Mouse (Mus musculus) intestine, embryonic 16.5 days (tissue): ENCODE results near the gene Lcn2. TPM values are rescaled to one million over a fixed set of nuclear protein-coding genes. Genes with fewer than 3 reads are reported as not detected.

Experiments used
- ATAC-seq: fragments of 200-750 bp; cut with Nextera tagmentation; 2 replicates; pipeline ENCODE4 v1.8.0; 2017; ENCODE audit warnings: moderate TSS enrichment, moderate library complexity
- H3K27ac ChIP-seq: fragments of 300-500 bp; sonication (generic); 2 replicates; pipeline ENCODE4 v1.5.1; 2014; ENCODE audit warnings: mild to moderate bottlenecking, low read length
- H3K27me3 ChIP-seq: fragments of 300-500 bp; sonication (generic); replicated peaks from 2 replicates; pipeline ENCODE4 v1.6.1; 2014; ENCODE audit warnings: low read length, control low read depth, mixed read lengths; ENCODE audit not compliant: control insufficient read depth, insufficient read depth
- H3K36me3 ChIP-seq: fragments of 300-500 bp; sonication (generic); 2 replicates; pipeline ENCODE4 v1.6.1; 2014; ENCODE audit warnings: low read length, control low read depth; ENCODE audit not compliant: control insufficient read depth, insufficient read depth
- H3K4me1 ChIP-seq: fragments of 300-500 bp; sonication (generic); 2 replicates; pipeline ENCODE4 v1.6.1; 2014; ENCODE audit warnings: low read length, control low read depth, mixed read lengths; ENCODE audit not compliant: control insufficient read depth, insufficient read depth
- H3K4me2 ChIP-seq: fragments of 300-500 bp; sonication (generic); 2 replicates; pipeline ENCODE4 v1.6.1; 2014; ENCODE audit warnings: low read depth, low read length, control low read depth
- H3K4me3 ChIP-seq: fragments of 300-500 bp; sonication (generic); 2 replicates; pipeline ENCODE4 v1.5.1; 2014; ENCODE audit warnings: mild to moderate bottlenecking, low read length
- H3K9ac ChIP-seq: fragments of 300-500 bp; sonication (generic); 2 replicates; pipeline ENCODE4 v1.6.1; 2014; ENCODE audit warnings: low read depth, low read length
- H3K9me3 ChIP-seq: fragments of 300-500 bp; sonication (generic); 2 replicates; pipeline ENCODE4 v1.6.1; 2016; ENCODE audit warnings: low read length, control low read depth; ENCODE audit not compliant: control insufficient read depth
- WGBS: fragments of 180-500 bp; shearing (Covaris S2); extraction: QIAGEN DNeasy Blood & Tissue Kit; methylation state at CpG from one replicate; pipeline ENCODE4 v1.1.7; 2014; 5-methylcytosine and 5-hydroxymethylcytosine counted together
- polyA plus RNA-seq: library from polyadenylated mRNA; unstranded; fragments of >200 nt; fragmentation: Nextera tagmentation; extraction: Ambion mirVana; gene quantifications from 2 replicates; pipeline ENCODE4 v1.2.1, GENCODE M21; 2015

Gene Lcn2
- polyA plus RNA-seq, 1 experiment from 2014 or later = 4.2 TPM

DNA sequence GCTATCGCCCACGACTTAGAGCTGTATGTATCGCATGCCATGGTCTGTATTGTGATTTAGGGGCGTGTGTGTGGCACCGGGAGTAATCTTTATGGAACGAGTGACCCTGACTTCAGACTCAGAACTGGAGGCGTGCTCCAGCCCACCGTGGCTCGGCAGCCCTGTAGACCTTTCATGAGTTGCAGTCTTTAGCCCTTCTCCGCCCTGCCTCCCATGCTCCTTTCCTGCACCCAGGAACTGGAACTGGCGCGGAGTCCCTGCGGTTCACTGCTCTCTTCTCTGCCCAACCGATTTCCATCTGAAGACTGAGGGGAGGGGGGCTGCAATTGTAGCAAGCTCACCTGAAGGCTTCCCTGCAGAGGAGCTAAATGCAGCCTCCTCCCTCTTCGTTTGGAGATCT is 8.6 kb upstream of the Lcn2 start:
- Histone ChIP-seq H3K9me3 (no peaks in the 10 kb centered on the region), H3K36me3 (0 out of 2 replicates have a peak, but pooled peaks cover 3% of the 10 kb centered on the region), H3K27me3 (no peaks in the 10 kb centered on the region), H3K27ac (peak overlapping the region; percentile 95), H3K4me3 (peak overlapping the region; percentile 72), H3K9ac (peak overlapping the region; percentile 80), H3K4me2 (peak overlapping the region; percentile 82), H3K4me1 (peaks cover 16% of the 10 kb centered on the region)
- WGBS = under 1% methylated on average over 15 of the region's 15 CpGs
- no peak for ATAC-seq

GRCm38 (mm10) chr2:32395946-32396621 is 8.0 kb upstream of the Lcn2 start:
- H3K4me3 ChIP-seq = peak overlapping the region; percentile 72
- peak overlapping the region; percentile 80 for H3K9ac ChIP-seq
- H3K27me3 ChIP-seq = no peaks in the 10 kb centered on the region
- H3K4me1 ChIP-seq = peaks cover 16% of the 10 kb centered on the region
- peak overlapping the region; percentile 95 for H3K27ac ChIP-seq
- peak overlapping the region; percentile 82 for H3K4me2 ChIP-seq
- under 1% methylated on average over 59 of the region's 59 CpGs for WGBS
- 0 out of 2 replicates have a peak, but pooled peaks cover 3% of the 10 kb centered on the region for H3K36me3 ChIP-seq
- peak; percentile 95 for ATAC-seq
- no peaks in the 10 kb centered on the region for H3K9me3 ChIP-seq

DNA sequence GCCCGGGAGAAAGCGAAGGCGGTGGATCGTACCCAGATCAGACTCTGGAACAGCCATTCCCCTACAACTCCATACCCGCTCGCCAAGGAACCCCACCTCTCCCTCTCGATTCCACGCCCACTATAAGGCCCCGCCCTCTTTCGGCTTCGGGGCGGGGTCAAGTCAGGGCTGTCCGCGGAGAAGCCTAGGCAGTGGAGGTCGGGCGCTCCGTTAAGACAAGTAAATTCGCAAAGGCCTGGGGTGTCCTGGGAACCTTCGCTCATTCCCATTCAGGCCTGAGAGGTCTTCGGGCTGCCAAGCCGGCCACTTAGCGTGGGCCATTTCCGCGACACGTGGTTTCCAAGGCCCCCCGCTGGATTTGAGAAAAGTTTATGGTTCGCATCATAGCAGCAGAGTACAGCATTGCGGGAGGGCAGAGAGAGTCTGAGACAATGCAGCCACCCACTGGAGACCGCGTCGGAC is 7.5 kb upstream of the Lcn2 start, which contains the start of gene Ptges2:
Ptges2 (plus strand) TSS at position 413 of the 462 bp plus-strand sequence.
- Histone ChIP-seq H3K9ac (peak within 1 kb of the TSS; percentile 80), H3K27me3 (no peaks in the 10 kb centered on the region), H3K4me3 (peak within 1 kb of the TSS; percentile 72), H3K9me3 (no peaks in the 10 kb centered on the region), H3K4me2 (peak within 1 kb of the TSS; percentile 82), H3K36me3 (no peaks in the 10 kb centered on the region), H3K27ac (peak within 1 kb of the TSS; percentile 95), H3K4me1 (peaks cover 16% of the 10 kb centered on the region)
- peak; percentile 86 for ATAC-seq
- WGBS = 0% methylated on average over 31 of the region's 31 CpGs

- peak overlapping the region; percentile 72 for H3K4me3 ChIP-seq
- H3K27ac ChIP-seq = peak overlapping the region; percentile 95
- no peak for ATAC-seq
- no peaks in the 10 kb centered on the region for H3K36me3 ChIP-seq
- H3K27me3 ChIP-seq = no peaks in the 10 kb centered on the region
- H3K4me1 ChIP-seq = peaks cover 11% of the 10 kb centered on the region
- no peaks in the 10 kb centered on the region for H3K9me3 ChIP-seq
- WGBS = 3% methylated on average over 8 of the region's 8 CpGs
- peak overlapping the region; percentile 82 for H3K4me2 ChIP-seq
- peak overlapping the region; percentile 80 for H3K9ac ChIP-seq
Measured at GRCm38 (mm10) chr2:32394973-32395372, 6.9 kb upstream of the Lcn2 start.

DNA sequence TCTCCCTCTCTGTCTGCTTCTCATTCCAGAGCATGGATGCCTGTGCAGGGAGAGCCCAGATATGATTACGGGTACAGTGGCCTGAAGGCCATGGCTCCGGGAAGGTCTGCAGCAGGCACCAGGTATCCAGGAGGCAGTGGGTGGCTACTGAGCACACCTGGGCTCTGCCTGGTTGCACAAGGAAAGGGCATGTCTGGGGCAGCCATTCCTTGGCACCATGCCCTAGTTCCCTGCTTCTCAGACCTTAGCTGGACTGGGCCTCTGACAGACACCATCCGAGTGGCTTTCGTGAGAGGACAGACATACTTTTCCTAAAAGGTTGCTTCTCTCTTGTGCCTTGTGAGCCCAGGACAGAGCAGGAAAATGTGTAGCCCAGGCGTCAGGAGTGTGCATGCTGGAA is 4.0 kb upstream of the Lcn2 start:
- no peak overlapping the region for H3K4me3 ChIP-seq
- no peak overlapping the region for H3K4me2 ChIP-seq
- H3K27ac ChIP-seq = no peak overlapping the region
- no peaks in the 10 kb centered on the region for H3K36me3 ChIP-seq
- H3K9me3 ChIP-seq = no peaks in the 10 kb centered on the region
- peaks cover 5% of the 10 kb centered on the region for H3K4me1 ChIP-seq
- H3K9ac ChIP-seq = no peak overlapping the region
- WGBS = 90% methylated on average over 5 of the region's 5 CpGs
- ATAC-seq = no peak
- H3K27me3 ChIP-seq = no peaks in the 10 kb centered on the region

DNA sequence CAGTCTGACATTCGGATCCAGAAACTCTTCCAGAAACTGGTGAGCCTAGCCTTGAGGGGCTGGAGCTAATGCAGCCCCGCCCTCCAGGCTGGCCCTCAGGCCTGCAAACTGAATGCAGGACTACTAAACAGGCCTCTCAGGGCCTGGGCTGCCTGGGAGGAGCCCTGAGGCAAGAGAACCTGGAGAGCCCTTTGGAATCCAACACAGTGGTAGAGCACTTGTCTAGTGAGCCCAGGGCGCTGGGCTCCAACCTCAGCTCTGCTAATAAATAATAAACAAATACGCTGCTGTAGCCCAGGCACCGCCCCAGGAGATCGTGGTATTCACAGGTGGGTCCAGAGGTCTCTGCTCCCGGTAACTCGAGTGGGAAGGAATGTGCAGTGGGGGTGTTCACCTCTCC is 2.8 kb upstream of the Lcn2 start:
- Histone ChIP-seq H3K27me3 (no peaks in the 10 kb centered on the region), H3K9ac (no peak overlapping the region), H3K9me3 (no peaks in the 10 kb centered on the region), H3K4me1 (0 out of 2 replicates have a peak, but pooled peaks cover 4% of the 10 kb centered on the region), H3K27ac (no peak overlapping the region), H3K4me2 (no peak overlapping the region), H3K36me3 (no peaks in the 10 kb centered on the region), H3K4me3 (no peak overlapping the region)
- WGBS = 62% methylated on average over 8 of the region's 8 CpGs
- no peak for ATAC-seq

DNA sequence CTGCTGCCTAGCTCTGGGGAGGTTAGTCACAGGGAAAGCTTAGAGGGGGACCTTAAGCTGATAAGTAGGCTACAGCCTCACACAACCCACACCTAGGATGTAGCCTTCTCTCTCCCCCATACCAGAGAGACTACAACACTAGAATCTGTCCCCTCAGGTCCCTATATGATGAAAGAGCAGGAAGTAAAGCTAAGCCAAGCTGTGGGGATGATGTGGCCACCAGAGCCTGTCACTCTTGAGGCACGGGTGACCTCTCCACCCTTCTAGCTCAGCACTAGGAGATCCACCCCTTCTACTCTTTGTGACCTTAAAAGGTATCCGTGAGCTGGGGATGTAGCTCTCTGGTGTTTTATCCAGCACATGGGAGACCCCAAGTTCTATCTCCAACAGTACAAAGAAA is 1.1 kb upstream of the Lcn2 start:
- no peaks in the 10 kb centered on the region for H3K27me3 ChIP-seq
- no peaks in the 10 kb centered on the region for H3K9me3 ChIP-seq
- H3K36me3 ChIP-seq = no peaks in the 10 kb centered on the region
- WGBS = 68% methylated on average over 2 of the region's 2 CpGs
- H3K4me2 ChIP-seq = no peak overlapping the region
- no peak overlapping the region for H3K27ac ChIP-seq
- no peak overlapping the region for H3K4me3 ChIP-seq
- H3K4me1 ChIP-seq = no peaks in the 10 kb centered on the region
- no peak overlapping the region for H3K9ac ChIP-seq
- ATAC-seq = no peak

- Histone ChIP-seq H3K4me2 (no peak overlapping the region), H3K9ac (no peak overlapping the region), H3K4me3 (no peak overlapping the region), H3K27ac (no peak overlapping the region), H3K27me3 (no peaks in the 10 kb centered on the region; the same call in 1 of the 2 replicates), H3K36me3 (peaks cover 6% of the 10 kb centered on the region; the same call in 1 of the 2 replicates), H3K9me3 (no peaks in the 10 kb centered on the region), H3K4me1 (peaks cover 4% of the 10 kb centered on the region; the same call in 1 of the 2 replicates)
- ATAC-seq = no peak
- 81% methylated on average over 2 of the region's 2 CpGs for WGBS
Measured at GRCm38 (mm10) chr2:32382689-32383088, 5.4 kb downstream of the Lcn2 start.

DNA sequence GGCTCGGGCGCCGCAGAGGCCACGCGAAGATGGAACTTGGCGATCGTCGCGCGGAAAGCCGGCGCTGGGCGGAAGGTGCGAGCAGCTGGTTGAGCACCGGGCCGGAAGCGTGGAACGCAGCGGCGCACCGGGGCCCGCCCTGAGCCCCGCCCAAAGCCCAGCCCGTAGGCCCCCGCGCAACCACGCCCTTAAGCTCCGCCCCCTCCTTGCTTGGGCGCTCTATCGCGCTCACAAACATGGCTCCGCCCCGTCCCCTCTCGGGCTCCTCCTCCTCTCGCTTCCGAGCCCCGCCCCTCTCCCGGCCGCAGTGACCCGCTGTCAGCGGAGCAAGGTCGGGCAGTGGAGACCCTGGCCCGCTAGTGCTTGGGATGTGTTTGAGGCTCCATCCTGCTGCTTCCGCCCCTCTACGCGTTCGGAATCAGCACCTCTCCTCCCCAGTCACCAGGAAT is 6.3 kb downstream of the Lcn2 start, which contains the start of gene 1110008P14Rik:
1110008P14Rik (minus strand) TSS at position 164 of the 449 bp plus-strand sequence.
- peak within 1 kb of the TSS; percentile 99 for H3K4me2 ChIP-seq
- no peaks in the 10 kb centered on the region; the same call in 1 of the 2 replicates for H3K27me3 ChIP-seq
- H3K4me3 ChIP-seq = peak within 1 kb of the TSS; percentile 75
- peak within 1 kb of the TSS; percentile 72 for H3K9ac ChIP-seq
- peak; percentile 96 for ATAC-seq
- no peaks in the 10 kb centered on the region for H3K9me3 ChIP-seq
- H3K4me1 ChIP-seq = peaks cover 4% of the 10 kb centered on the region; the same call in 1 of the 2 replicates
- peaks cover 14% of the 10 kb centered on the region for H3K36me3 ChIP-seq
- 1% methylated on average over 46 of the region's 47 CpGs for WGBS
- no peak within 1 kb of the TSS for H3K27ac ChIP-seq
